Mouse (Mus musculus): ENCODE measurements around the gene Cpsf4l.
A peak's percentile ranks its signal among the peaks of the same experiment; 100 is the strongest.

Cpsf4l gene

DNA sequence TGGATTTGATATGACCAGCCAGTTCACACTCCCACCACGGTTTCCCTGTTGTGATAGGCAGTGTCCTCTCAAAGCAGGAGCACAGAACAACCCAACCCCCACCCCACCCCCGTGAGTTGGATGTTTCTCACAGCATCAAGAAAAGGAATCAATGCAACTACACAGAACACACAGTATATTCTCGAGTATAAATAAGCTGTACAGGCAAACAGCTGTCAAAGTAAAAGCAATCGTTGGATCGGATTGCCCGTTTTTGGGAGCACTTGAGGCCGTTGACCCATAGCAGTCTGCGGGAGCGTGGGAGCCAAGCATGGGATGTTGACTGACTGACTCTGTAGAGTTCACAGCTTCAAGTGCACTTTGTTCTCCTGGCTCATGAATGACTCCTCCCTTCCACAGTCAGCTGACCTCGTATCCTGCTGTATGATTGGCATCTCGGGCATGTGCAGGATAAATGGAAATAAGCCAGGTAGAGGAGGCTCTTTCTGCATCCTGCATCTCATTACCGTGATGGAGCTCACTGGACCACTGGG is 11.7 kb downstream of the Cpsf4l start:
- no peak for DNase-seq

DNA sequence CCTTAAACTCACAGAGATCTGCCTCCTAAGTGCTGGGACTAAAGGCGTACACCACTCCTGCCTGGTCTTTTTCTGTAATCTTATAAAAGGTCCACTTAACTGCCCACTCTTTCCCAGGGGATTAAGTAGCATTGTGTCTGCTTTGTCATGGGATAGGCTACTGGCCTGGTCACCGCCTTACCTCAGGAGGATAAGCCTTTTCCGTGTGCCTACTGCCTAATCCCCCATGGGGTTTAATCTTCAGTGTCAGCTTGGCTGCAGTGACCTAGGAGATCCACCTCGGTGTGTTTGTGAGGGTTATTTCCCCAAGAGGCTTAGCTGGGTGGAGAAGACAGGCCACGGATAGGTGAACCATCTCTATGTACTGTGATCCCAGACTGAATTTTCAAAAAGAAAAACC is 12.2 kb downstream of the Cpsf4l start:
- no peak for DNase-seq

DNA sequence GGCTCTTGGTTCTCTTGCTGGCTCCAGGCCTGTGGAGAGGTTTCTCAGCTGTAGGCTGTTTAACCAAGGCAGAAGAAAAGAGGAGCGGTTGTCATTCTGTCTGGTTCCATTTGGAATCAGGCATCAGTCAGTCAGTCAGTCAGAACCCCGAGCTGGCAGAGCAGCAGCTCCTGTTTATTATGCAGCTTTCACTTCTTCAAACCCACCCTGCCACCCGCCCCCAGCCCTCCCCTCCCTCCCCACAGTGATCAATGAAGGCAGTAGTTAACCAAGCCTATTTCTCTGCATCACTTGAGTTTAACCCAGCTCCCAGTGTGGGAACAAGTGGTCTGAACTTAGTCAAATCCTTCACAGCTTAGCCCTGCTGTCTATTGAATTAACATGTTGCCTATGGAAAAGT is 18.0 kb downstream of the Cpsf4l start:
- no peak for DNase-seq

DNA sequence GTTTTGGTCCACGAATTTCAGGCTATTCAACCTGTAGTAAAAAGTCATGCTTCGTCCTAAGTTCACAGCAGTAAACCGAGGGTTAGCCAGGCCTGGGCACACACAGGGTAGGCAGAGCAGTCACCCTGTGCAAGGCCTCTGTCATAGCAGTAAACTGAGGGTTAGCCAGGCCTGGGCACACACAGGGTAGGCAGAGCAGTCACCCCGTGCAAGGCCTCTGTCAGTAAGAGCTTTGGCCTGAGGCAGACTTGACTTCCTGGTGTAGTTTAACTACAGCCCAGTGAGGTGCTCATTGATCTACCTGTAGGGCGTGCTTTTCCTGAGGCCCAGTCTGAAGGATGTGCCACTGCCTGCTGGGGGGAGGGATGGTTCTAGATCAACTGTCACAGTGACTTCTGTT is 18.5 kb downstream of the Cpsf4l start:
- no peak for DNase-seq

DNA sequence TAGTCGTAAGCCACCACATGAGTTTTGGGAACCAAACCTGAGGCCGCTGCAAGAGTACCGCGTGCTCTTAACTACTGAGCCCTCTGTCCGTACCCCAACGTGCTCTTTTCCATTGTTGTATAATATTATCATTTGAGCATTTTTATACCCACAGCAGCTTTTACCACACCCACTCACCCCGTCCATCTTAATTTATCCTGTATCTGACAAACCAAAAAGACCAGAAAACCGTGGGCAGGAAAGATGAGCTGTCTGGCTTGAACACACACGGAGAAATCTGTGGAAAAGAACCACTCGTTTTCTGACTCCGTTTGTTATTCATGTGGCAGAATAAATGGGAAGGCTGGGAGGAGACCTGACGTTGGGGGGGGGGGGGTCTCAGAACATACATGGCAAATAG is 19.3 kb downstream of the Cpsf4l start:
- peak; percentile 59 for DNase-seq

DNA sequence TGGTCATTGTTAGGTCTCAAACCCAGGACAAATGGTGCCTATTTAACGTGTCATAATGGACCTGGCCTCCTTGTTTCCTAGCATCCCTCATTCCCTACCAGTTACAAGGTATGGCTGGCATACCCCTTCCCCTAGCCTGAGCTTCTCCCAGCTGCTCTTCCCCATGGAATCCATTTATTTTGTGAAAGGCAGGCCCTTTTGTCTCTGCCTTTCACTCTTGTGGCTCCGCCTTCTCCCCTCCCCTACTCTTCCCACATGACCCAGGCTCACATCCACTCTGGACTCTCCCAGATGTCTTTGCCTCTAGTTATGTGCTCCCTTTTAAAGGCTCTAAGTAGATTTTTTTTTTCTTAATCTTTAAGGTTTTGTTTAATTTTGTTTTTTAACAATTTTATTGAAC is 22.8 kb downstream of the Cpsf4l start:
- DNase-seq = no peak

DNA sequence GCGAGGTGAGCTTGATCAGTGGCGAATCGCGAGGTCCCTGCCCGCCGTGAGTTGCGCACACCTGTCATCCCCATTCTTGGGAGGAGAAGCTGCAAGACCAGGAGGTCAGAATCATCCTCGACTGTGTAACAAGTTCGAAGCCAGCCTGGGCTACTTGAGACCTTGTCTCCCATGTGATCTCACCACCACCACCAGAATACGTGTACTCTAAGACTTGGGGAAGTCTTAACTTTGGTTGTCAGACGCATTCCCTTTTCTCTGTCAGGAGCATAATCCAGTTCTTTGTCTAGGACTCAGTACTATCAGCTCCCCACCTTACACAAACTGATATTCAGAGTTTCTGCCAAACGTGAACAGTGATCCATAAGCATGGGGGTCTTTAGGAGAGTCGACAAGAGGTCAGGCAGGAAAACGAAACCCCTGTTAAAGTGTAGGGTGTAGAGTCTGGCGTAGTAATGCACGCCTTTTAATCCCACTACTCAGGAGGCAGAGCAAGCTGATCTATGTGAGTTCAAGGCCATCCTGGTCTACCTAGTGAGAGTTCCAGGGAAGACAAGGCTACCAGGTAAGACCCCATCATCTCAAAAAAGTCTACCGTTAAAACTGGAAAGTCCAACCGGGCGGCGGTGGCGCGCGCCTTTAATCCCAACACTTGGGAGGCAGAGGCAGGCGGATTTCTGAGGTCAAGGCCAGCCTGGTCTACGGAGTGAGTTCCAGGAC is 24.9 kb downstream of the Cpsf4l start:
- no peak for DNase-seq

DNA sequence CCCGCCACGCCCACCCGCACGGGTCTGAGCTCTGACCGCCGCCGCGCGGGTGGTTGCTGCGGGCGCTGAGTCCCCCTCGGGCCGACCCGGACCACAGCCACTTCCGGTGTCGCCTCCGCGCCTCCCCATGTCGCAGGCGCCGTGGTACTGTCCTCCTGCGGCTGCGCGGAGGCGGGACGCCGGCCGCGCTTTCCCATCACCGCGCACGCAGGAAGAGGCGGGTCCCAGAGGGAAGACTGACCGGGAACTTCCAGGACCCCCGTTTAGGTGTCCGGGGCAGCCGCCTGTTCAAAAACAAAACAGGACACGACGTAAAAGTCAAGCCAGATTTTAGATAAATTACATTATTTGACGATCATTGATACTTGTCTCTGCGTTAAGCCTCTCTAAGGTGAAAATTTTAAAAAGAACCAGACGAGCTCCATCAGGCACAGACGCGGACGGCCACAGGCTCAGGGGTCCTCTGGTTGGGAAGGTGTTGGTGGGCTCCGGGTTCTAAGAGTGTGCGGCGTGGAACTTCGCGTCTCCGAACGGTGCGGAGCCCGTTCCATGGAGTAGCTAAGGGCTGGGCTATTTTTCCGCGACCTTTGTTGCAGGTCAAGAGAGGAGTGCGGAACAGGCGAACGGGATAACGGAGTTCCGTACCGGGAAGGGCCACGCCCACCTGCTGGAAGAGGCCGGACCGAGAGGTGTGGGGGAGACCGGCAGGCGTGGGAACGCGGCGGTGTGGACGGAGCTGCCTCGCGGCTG is 25.7 kb downstream of the Cpsf4l start, which contains the start of the genes Fam104a and D11Wsu47e:
TSS of gene Fam104a (minus strand) at position 199 of the 750 bp plus-strand sequence.
TSS of gene D11Wsu47e (plus strand) at position 456 of the 750 bp plus-strand sequence.
- DNase-seq = peak; percentile 96

DNA sequence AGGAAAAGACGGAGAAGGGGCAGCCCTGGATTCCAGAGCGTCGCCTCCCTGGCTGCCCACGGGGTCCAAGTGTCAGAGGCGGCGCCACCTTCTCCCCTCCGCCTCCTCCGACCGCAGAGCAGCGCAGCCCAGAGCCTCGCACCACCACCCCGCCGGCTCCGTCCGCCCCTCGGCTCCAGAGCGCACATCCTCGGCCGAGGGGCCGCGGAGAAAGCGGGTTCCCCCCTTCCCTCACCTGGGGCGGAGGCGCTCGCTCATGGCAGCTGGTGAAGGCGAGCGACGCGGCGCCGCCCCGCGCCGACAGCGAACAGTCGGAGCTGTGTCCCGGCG is 26.2 kb downstream of the Cpsf4l start:
- no peak for DNase-seq

DNA sequence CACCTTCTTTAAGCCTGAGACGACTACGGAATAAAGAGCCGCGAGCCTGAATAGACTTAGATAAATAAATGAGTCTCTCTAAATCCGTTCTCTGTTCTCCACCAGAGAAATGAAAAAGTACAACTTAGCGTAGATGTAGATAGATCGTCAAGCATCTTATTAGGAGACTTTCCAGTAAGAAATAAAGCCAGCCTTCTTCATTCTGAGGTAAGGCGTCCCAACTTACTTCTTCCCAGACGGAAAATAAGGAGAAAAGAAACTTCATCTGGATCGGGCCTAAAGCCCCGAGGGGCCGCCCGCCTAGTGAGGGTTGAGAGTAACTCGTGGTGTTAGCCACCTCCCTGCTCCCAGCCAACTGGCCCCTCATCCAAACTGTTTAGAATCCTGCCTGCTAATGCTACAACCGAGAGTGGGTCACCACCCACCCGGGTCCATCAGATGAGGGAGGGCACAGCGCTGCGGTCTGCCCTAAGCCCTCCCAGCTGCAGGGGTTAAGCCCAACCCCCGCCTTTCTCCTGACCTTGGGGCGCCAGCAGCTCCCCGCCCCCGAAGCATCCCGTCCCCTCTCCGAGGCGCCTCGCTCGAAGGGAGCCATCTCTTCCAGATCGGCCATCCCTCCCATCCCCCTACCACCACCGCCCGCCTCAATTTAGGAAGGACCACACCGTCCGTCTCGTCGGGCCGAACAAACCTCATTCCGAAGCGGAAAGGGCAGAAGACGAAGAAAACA is 26.8 kb downstream of the Cpsf4l start:
- peak; percentile 40 for DNase-seq

DNA sequence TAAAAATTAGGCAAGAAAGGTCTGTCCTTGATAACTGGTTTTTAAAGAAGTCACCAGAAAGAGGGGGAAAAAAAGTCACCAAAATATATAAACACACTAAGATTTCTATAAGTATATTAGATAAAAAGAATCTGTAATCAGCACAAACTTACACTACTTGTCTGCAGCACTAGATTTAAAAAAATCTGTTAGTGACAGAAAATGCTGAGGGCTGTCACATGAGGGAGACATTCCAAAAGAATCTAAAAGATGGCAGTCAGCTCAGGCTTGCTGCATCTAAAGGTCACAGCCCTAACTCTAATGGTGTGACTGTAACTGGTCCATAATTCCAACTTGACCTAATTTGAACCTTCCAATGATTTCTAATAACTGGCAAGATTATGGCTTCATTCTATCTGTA is 27.8 kb downstream of the Cpsf4l start:
- no peak for DNase-seq

DNA sequence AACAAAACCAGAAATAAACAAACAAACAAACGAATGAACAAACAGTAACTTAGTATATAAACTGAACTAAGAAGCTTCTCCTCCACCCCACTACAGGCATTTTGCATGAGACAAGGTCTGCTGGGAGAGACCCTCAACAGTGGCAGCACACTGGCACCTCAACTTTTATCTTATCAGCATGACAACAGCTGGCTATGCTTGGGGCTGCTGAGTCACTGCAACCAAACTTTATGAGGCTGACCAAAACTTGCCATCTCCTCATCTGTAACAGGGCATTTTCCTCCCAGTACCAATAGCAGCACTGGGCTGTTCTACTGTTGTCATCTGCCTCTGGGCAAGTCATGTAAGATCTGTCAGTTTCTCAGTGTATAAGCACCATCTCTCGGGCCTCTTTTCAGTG is 28.9 kb downstream of the Cpsf4l start:
- no peak for DNase-seq

DNA sequence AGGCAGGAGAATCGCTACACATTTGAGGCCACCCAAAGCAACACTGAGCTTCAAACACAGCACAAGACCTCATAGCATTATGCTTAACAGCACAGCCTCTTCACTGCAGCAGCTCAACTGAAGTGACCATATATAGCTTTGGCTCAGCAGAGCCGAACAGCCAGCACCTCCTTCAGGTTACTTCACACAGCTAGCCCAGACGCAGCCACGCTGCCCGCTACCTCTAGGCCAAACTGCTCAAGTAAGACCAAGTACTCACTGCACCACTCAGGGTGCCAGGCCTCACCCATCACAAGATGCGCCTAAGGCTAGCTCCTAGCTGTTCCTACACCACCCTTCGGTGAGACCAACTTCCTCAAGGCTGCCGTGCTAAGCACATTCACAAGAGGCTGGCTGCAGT is 31.4 kb downstream of the Cpsf4l start:
- DNase-seq = no peak

DNA sequence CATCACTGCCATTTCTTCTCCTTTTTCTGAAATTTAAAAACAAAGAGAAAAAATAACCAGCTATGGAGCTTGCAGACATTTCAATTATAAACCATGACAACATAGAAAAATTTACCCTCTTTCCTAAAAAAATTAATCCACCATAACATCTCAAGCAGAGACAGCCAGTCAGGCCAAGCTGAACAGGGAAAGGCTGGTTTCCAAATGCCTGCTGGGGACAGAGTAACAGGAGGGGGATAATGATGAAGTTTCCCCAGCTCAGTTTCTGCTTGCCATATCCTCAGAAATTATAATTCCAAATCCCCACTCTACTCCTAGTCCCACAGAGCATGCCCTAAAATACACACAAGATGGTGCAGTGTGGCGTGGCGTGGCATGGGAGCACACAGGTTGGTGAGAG is 32.4 kb downstream of the Cpsf4l start:
- no peak for DNase-seq

DNA sequence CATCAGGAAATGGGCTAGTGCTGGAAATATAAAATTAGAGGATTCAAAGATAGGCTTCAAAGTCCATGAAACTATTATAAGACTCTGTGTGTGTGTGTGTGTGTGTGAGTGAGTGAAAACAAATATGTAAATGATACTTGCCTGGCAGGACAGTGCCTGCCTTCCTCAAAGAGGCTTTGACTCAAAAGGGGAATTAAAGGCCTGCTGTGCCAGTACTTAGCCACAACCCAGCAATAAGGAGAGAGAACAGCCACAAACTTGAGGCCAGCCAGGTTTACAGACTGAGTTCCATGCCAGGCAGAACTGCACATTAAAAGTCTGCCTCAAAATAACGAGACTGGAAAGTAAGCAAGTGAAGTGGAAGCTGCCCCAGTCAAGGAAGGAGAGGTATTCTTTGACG is 33.0 kb downstream of the Cpsf4l start:
- DNase-seq = no peak

DNA sequence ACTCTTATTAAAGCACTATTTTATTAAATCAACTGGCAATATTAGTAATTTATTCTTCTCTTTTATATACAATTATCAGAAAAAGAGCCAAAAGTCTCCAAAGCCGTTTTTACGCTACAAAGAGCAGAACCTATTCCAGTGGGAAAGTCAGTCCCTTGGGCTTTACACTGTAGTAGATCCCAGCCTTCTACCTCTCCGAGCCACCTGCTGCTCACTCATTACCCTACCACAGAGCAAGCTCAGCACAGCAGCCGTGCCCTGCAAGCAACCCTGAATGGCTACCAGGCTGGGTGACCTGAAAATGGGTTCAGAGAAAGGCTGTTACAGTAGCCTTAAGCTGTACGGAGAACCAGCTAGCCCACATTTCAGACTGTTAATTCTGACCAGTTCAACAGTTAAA is 35.2 kb downstream of the Cpsf4l start:
- DNase-seq = no peak

DNA sequence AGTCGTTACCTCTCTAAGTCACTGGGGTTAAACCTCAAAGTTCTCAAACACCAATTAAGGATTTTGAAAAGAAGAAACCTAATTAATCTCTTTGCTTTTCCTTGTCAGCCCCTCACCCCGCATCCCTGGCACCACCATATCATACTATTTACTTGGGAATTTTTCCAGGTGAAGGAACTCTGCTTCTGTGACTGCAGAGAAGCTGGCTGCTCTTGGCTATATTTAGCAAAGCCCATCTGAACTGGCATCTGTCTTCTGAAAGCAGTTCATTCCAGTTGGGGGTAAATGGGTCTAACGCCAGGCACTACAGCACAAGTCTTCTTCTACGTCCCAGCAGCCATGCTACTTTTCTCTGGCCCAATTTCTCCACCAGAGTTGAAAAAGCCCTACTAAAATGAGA is 36.2 kb downstream of the Cpsf4l start:
- peak; percentile 48 for DNase-seq

DNA sequence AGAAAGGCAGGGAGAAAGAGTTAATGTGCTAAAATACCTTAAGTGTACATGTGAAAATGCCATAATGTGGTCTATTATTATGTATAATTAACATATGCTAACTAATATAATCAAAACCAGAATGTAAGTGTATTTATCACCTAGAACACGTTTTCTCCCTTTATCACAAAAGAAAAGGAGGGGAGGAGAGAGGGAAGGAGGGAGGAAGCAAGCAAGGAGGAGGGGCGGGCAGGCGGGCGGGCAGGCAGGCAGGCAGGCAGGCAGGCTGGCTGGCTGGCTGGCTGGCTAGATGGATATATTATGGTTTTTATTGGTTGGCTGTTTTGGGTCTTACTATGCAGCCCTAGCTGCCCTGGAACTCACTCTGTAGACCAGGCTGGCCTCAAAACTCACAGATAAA is 40.1 kb downstream of the Cpsf4l start:
- DNase-seq = no peak

DNA sequence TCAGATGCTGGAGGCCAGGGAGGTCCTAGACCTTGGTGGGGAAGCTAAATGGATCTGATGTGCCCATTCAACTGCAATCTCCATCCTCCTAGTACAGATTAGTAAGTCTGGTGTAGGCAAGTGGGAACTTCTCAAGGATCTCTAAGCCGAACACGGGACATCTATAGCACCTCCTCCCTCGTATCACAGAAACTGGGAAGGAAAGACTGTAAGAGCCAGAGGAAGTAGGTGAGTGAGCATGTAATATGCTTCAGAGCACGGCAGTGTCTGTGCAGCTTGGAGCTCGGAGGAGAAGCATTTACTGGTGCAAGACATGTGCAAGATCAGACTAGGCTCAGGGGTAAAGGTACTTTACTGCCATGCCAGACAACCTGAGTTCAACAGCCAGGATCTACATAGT is 41.0 kb downstream of the Cpsf4l start:
- no peak for DNase-seq

DNA sequence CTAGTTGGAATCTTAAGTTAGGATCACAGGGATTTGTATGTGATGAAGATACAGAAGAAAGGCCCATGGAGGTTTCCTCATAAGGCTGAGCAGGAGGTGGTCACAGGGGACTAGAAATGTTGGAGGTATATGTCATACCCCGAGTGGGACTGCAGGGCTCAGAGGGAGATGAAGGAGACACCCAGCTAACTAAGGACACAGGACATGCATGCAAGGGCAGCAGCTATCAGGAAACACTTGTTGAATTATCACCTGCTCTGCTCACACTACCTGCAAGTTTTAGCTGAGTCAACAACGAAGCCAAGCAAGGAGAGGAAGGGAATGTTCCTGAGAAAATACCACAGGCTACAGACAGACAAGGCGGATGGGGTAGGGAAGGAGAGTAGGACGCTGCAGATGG is 42.1 kb downstream of the Cpsf4l start:
- DNase-seq = no peak

DNA sequence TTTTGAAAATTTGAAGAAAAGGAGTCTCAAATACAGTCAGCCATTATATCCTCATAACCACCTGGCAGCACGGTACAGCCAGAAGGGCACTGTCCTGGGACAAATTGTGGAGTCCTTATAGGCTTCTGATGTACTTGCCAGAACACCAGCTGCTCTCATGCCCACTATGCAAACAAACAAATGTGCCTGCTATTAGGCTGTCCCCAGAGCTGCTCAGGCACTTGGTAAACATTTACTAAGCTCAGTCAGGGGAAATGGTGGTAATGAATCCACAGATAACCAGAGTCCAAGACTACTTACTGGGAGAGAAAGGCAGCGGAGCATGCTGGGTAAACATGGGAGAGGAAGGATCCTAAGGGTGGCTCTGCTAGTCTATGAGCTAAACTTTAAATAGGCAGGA is 42.7 kb downstream of the Cpsf4l start:
- DNase-seq = no peak

DNA sequence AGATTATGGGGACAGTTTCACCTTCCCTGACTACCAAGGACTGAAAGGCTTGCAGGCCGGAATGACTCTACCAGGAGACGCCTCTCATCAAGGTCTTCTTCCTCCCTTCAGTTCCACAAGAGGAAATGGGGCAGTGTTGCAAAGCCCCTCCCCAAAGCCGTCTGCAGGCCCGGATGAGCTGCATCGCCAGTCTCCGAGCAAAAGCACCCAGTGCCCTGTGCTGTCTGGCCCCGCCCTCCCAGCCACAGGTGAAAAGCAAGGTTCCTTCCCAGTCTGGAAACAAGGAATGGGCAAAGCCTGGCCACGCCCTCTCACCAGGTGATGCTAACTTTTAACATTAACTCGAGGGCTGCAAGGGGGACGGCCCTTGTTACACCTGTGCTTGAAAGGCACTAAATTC is 43.2 kb downstream of the Cpsf4l start:
- no peak for DNase-seq

DNA sequence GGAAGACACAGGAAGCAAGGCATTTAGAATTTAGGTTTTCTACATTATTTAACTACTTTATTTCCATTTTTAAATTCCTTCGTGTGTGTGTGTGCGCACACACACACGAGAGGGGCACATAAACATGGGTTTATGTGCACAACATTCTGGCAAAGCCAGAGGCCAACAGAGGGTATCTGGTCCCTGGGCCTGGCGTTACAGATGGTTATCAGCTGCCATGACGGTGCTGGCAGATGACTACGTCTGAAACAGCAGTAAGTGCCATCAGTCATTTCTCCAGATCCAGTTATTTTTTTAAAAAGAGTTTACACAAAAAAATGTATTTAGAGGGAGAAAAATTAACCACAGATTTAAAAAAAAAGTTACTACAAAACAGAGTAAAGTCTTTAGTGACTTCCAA is 43.6 kb downstream of the Cpsf4l start:
- DNase-seq = no peak

DNA sequence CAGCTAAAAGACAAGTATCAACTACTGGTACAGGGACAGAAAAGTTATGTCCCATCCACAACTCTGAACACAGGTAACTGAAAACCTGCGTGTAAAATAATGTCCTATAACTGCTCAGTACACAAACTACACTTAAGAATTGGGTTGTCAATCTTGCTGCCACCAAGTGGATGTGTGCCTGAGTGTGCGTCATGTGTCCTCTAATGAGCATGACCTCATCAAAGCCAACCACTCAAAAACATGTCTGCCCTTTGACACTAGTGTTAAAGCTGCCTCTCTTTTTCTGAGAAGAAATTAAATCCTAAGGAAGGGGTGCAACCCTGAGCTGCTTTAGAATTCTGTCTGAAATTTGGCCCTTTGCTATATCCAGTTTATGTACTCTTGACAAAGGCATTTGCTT is 45.5 kb downstream of the Cpsf4l start:
- DNase-seq = no peak

Measured in layer of hippocampus, adult 9-11 months (tissue).